In the genomic region with DNA sequence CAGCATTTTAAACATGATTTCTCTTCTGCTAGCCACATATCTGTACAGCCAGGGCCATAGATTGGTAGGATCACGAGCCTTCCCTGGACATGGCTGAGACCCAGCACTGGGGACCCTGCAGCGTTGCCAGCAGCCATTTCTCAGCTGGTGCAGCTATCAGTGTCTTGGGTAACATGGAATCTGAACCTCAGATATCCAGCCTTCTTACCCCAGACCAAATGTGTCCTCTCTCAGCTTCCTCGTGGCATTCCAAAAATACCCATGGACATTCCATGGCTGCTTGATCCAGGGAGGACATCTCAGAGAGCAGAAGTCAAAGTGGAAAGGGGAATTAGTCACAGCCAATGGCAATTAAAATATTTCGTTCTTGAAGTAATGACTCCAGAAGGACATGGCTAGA, we compare ENCODE assay signal across 11 mouse cellular contexts.
DNase-seq lines count a peak whose midpoint lies in the region; ATAC-seq and TF ChIP-seq lines count a peak whose summit lies in the region.
"Had no signal": no experiment of that assay in that cellular context is flagged by ENCODE, and none has a peak within 500 bp of the region (broad histone marks: within the 10 kb centered on the region; RNA-seq: fewer than 3 reads in every experiment).

No protein-coding gene starts in this region.

- no peak for ATAC-seq in erythroblast, adult 5-6 weeks (replicated peaks; ENCODE audit: low FRiP score, poor library complexity, severe bottlenecking)

- H3K36me3 ChIP-seq in heart, embryonic 10.5 days = no peaks in the 10 kb centered on the region
- H3K36me3 ChIP-seq in kidney, adult 2 months (ENCODE audit: control insufficient read depth, insufficient read depth, low read length) = no peaks in the 10 kb centered on the region

- TF ChIP-seq CTCF in kidney, adult 2 months (conservative IDR thresholded peaks at IDR 0.05; ENCODE audit: insufficient read depth, insufficient read length, low read depth, low read length) = no peak
- no peak for TF ChIP-seq CTCF in embryonic fibroblast, embryonic 13.5 days (IDR thresholded peaks at IDR 0.05; ENCODE audit: borderline replicate concordance, insufficient read depth, low read length)

- H3K27me3 ChIP-seq in heart, embryonic 10.5 days (ENCODE audit: insufficient read depth, poor library complexity, severe bottlenecking) = no peaks in the 10 kb centered on the region
- no peaks in the 10 kb centered on the region for H3K27me3 ChIP-seq in kidney, adult 2 months (replicated peaks; ENCODE audit: control insufficient read depth, insufficient read depth, low read length)

- intact Hi-C loops in heart, postnatal 25 days (cut with DNase I) = no loop called here

- peaks cover 19% of the 10 kb centered on the region for H3K4me1 ChIP-seq in heart, embryonic 10.5 days
- H3K4me1 ChIP-seq in kidney, adult 2 months (ENCODE audit: control insufficient read depth, insufficient read depth, low read length) = no peaks in the 10 kb centered on the region
- peaks cover 26% of the 10 kb centered on the region for H3K4me1 ChIP-seq in embryonic fibroblast, embryonic 13.5 days (ENCODE audit: control insufficient read depth, insufficient read depth, low read length)

- WGBS in heart, embryonic 10.5 days = 27% methylated on average over 4 of the region's 4 CpGs
- 61% methylated on average over 4 of the region's 4 CpGs for WGBS in kidney, adult 2 months

- H3K9me3 ChIP-seq in heart, embryonic 10.5 days = no peaks in the 10 kb centered on the region

- no peak overlapping the region for H3K4me3 ChIP-seq in heart, embryonic 10.5 days
- no peak overlapping the region for H3K4me3 ChIP-seq in kidney, adult 2 months (ENCODE audit: insufficient read depth, low read depth, low read length)
- H3K4me3 ChIP-seq in embryonic fibroblast, embryonic 13.5 days (ENCODE audit: insufficient read depth, low read length) = no peak overlapping the region

- peak overlapping the region; percentile 62 for H3K27ac ChIP-seq in heart, embryonic 10.5 days
- no peak overlapping the region for H3K27ac ChIP-seq in kidney, adult 2 months (ENCODE audit: insufficient read depth, low read depth, low read length)
- H3K27ac ChIP-seq in embryonic fibroblast, embryonic 13.5 days (ENCODE audit: insufficient read depth, low read length) = peak overlapping the region; percentile 85

- no peak for DNase-seq in heart, embryonic 10.5 days (ENCODE audit: low spot score)
- no peak for DNase-seq in heart, postnatal 25 days (ENCODE audit: low spot score)
- DNase-seq in kidney, adult 2 months = peak; percentile 10
- no peak for DNase-seq in kidney, adult 11 months
- peak; percentile 73 for DNase-seq in Muller cell, postnatal 12 days (ENCODE audit: inconsistent ontology term)
- no peak for DNase-seq in cerebellum, postnatal 36 days
- DNase-seq: cerebellum, adult 9-11 months; gastrocnemius, postnatal 10 days; liver had no signal

- no peak for TF ChIP-seq POLR2A in kidney, adult 2 months (IDR thresholded peaks at IDR 0.05; ENCODE audit: low read depth, low read length)
- no peak for TF ChIP-seq POLR2A in embryonic fibroblast, embryonic 13.5 days (IDR thresholded peaks at IDR 0.05; ENCODE audit: low read depth, low read length)

Comparison
In these comparisons a context has a peak if more than half of its experiments do, and no peak if none do; other contexts are left out.
1. DNase-seq: peak in kidney, adult 2 months (single experiment) and Muller cell, postnatal 12 days (single experiment); none in heart, embryonic 10.5 days (single experiment), heart, postnatal 25 days (single experiment), kidney, adult 11 months (single experiment) and cerebellum, postnatal 36 days (0 of 2).